Mouse (Mus musculus): Measurements from ENCODE around the gene Fam69a.

Fam69a gene

GRCm38 (mm10) chr5:107986967-107987834 is at the start of gene Fam69a:
Gene Fam69a (minus strand): TSS chr5:107987085.
- DNase-seq (ENCODE audit: low spot score in 2 of 2) = peak; percentile 92 to 94

DNA sequence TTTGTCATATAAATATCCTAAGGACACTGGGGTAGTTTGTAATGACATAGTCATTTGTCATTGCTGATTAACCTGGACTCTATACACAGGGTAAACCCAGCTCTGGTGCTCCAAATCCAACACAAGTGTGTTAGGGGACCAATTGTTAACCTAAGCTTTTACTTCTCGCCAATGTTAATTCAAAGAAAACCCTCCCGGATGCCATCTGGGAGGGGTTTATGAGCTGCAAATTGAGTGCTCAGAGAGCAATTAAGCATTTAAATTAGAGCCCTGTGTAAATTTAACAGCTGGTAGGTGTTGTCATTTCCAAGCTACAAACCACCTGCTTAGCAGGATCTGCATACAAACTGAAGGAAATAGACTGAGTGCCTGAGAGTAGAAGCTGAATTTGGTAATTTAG is 48.6 kb upstream of the Fam69a start:
- DNase-seq (ENCODE audit: low spot score in 2 of 2) = no peak

GRCm38 (mm10) chr5:108034194-108034593 is 47.3 kb upstream of the Fam69a start:
- DNase-seq (ENCODE audit: low spot score in 2 of 2) = no peak

DNA sequence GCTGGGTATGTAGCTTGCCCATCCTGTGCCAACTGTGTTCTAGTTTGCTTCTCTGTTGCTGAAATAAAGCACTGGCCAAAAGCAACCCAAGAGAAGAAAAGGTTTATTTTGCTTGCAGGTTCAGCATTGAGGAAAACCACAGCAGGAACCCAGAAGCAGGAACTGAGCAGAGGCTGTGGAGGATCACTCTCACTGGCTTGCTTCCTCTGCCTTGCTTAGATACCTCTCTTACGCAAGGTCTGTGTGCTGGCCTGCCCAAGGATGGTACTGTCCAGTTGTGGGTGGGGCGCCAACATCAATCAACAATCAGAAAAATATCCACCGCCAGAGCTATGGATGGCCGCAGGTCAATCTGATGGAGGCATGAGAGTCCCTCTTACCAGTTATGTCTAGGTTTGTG is 44.4 kb upstream of the Fam69a start:
- no peak for DNase-seq (ENCODE audit: low spot score in 2 of 2)

- DNase-seq (ENCODE audit: low spot score in 2 of 2) = no peak
Measured at GRCm38 (mm10) chr5:108029968-108030367, 43.1 kb upstream of the Fam69a start.

- DNase-seq (ENCODE audit: low spot score in 2 of 2) = peak in 1 of 2 experiments; percentile 39
Measured at GRCm38 (mm10) chr5:108028797-108029536, 42.1 kb upstream of the Fam69a start.

- DNase-seq (ENCODE audit: low spot score in 2 of 2) = no peak
Measured at GRCm38 (mm10) chr5:108028230-108028629, 41.3 kb upstream of the Fam69a start.

- no peak for DNase-seq (ENCODE audit: low spot score in 2 of 2)
Measured at GRCm38 (mm10) chr5:108021346-108021745, 34.5 kb upstream of the Fam69a start.

DNA sequence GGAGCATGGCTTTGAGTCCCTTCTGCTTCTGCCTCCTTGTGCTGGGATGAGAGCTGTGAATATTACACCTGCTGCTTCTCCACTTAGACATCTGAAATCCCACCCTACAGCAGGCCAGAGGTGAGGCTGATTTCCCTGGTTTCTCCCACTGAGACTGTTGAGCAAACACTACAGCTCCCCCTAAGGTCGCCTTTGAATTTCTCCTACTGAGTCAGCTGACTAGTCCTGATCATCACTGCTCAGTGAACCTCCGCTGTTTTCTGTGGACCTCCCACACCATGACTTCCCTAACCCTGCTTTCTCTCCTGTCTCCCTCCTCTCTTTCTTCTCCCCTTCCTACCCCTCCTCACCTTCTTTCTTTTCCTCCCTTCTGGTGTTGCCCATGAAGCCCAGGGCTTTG is 32.5 kb upstream of the Fam69a start:
- DNase-seq (ENCODE audit: low spot score in 2 of 2) = no peak

DNA sequence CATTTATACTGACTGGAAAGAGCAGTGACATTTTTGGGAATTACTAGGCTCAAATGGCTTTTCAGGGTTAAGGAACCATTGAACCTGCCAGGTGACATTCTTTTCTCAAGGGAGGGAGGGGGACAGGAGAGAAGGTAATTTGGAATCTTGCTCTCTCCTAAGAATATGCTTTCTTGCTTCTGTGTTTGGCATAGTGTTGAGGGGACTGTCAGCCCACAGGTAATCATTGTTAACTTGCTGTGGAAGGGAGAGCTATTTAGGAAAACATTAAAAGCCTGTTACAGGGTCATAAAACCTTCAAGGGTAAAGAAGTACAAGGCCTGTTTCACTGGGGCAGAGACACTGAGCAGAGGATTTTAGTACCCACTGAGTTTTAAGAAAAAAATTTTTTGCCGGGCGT is 30.3 kb upstream of the Fam69a start:
- DNase-seq (ENCODE audit: low spot score in 2 of 2) = no peak

- no peak for DNase-seq (ENCODE audit: low spot score in 2 of 2)
Measured at GRCm38 (mm10) chr5:108015422-108015821, 28.5 kb upstream of the Fam69a start.

DNA sequence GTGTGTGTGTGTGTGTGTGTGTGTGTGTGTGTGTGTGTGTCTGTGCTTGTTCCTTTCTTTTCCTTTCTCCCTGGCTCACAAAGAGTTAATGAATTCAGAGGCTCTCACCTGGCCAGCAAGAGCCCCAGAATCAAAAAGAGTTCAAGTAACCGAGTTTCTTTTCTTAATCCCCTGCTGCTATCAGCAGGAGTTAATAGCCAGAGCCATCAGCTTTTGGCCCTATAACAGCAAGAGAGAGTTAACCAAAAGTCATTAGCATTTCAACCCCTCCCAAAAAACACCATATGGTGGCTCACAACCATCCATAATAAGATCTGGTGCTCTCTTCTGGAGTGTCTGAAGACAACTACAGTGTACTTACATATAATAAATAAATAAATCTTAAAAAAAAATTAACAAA is 27.3 kb upstream of the Fam69a start:
- DNase-seq (ENCODE audit: low spot score in 2 of 2) = no peak

GRCm38 (mm10) chr5:108009721-108010120 is 22.8 kb upstream of the Fam69a start:
- no peak for DNase-seq (ENCODE audit: low spot score in 2 of 2)

- no peak for DNase-seq (ENCODE audit: low spot score in 2 of 2)
Measured at GRCm38 (mm10) chr5:108005134-108005533, 18.2 kb upstream of the Fam69a start.

- no peak for DNase-seq (ENCODE audit: low spot score in 2 of 2)
Measured at GRCm38 (mm10) chr5:108002734-108003133, 15.8 kb upstream of the Fam69a start.

DNA sequence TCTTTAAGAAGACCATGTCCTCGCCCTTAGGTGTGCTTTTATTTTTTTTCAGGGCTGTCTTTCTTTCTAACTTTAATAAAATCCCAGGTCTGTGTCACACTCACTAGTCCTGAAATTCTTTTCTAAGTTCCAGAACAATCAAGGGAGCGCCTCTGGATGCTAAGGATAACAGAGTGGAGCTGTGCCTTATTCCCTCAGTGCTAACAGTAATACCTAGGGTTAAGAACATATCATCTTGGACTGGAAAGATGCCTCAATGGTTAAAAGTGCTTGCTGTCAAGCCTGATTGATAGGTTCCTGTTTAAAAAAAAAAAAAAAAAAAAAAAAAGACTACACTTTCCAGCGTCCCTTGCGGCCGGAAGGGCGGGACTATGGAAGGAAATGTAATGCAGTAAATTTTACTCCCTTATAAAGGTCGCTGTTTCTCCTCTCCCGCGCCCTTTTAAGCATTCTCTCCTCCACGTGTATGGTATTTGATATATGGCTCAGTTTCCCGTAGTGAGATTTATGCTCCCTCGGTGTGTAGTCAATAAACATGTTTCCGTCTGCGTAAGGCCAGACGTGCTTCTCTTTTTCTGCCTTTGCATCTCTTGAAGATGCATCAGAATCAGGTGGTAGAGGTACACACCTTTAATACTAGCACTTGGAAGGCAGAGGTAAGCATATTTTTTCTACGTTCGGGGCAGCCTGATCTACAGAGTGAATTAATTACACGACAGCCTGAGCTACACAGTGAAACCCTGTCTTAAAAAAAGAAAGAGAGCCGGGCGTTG is 14.1 kb upstream of the Fam69a start:
- peak; percentile 67 to 74 for DNase-seq (ENCODE audit: low spot score in 2 of 2)

DNA sequence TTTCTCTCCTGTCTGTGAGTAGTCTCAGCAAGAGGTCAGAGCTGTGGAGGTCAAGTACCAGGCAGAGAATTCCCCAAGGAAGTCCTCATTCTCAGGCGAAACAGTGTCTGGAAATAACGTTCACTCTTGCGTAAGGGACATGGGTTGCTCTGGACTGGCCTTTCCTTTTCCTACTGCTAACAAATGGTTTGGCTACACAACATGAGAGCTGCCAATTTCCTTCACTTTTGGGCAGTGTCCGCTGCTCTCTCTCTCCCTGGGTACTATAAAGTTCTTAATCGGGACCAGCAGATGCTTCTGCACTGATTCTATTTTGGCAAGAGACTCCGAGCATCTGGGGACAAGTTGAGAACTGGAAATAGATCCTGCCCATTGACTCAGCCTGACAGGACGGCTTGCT is 10.8 kb upstream of the Fam69a start:
- no peak for DNase-seq (ENCODE audit: low spot score in 2 of 2)

- no peak for DNase-seq (ENCODE audit: low spot score in 2 of 2)
Measured at GRCm38 (mm10) chr5:107995936-107996335, 9.1 kb upstream of the Fam69a start.

GRCm38 (mm10) chr5:107987835-107988251 is 958 bp upstream of the Fam69a start:
- no peak for DNase-seq (ENCODE audit: low spot score in 2 of 2)

DNA sequence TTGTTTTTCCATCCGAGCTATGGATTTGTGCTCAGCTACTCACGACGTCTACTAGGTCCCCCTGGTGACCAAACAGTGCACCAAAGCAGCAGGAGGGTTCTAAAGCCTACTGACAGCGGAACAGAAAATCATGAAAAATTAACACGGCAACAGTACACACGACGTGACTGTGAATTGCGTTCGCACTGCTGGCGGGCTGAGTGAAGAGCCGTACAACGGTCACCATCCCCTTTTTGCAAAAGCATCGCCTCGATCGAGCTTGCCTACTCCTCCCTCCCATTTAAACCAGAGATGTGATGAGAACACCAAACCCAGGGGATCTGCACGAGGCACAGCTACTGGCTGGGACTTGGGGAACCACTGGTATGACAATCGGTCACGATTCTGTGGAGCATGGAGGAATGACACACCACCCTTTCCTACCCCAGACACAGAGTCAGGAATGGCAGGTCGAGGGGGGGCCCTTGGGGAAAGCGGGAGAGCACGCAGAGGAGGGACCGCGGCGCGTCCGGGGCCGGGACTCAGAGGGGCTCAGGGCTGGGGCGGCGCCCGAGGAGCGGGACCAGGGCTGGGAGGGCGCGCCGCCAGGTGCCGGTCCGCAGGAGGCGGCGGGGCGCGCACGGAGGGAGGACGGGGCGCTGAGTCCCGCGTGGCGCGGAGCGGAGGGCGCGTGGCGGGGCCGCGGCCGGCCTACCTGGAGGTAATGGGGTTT is 474 bp downstream of the Fam69a start:
- peak; percentile 74 to 81 for DNase-seq (ENCODE audit: low spot score in 2 of 2)

- DNase-seq (ENCODE audit: low spot score in 2 of 2) = no peak
Measured at GRCm38 (mm10) chr5:107983946-107984345, 2.9 kb downstream of the Fam69a start.

- no peak for DNase-seq (ENCODE audit: low spot score in 2 of 2)
Measured at GRCm38 (mm10) chr5:107982016-107982415, 4.9 kb downstream of the Fam69a start.
